Mouse (Mus musculus) ES-CJ7 (cell line): ENCODE measurements around the gene Exosc10.

Experiments
- DNase-seq: peaks from one replicate; pipeline ENCODE4 v3.0.0; 2011; ENCODE audit warnings: low read depth, low spot score

Exosc10 gene

DNA sequence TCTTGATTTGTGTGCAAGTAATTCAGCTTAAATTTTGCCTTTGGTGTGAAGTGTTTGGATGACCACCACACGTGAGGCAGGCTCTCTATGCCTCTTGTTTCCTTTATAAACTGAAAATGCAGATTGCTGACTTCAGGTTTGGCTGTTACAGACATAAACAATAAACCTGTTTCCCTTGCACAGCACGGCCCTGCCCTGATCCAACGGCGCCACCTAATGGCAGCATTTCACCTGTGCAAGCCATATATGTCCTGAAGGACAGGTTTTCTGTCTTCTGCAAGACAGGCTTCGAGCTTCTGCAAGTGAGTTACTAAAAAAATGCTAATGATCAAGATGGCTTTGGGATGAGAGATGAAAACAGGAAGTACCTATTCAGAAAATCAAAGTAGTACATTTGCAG, 49.5 kb downstream of the Exosc10 start:
- peak; percentile 75 for DNase-seq

DNA sequence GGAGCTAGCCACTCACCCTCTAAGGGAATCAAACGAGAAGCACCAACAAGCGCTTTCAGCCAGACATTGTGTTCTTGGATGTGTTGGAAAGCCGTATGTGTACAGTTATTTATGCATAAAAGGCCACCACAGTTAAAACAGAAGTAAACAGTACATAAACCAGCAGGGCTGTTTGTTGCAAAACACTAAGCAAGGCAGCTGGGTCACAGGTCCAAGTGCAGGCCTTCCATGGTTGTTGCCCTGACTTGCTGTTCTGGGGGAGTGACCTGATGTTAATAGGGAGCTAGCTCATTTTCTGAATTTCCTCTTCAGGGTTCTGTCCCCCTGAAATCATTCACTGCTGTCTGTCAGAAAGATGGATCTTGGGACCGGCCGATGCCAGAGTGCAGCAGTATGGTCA, 51.6 kb downstream of the Exosc10 start:
- DNase-seq = no peak

DNA sequence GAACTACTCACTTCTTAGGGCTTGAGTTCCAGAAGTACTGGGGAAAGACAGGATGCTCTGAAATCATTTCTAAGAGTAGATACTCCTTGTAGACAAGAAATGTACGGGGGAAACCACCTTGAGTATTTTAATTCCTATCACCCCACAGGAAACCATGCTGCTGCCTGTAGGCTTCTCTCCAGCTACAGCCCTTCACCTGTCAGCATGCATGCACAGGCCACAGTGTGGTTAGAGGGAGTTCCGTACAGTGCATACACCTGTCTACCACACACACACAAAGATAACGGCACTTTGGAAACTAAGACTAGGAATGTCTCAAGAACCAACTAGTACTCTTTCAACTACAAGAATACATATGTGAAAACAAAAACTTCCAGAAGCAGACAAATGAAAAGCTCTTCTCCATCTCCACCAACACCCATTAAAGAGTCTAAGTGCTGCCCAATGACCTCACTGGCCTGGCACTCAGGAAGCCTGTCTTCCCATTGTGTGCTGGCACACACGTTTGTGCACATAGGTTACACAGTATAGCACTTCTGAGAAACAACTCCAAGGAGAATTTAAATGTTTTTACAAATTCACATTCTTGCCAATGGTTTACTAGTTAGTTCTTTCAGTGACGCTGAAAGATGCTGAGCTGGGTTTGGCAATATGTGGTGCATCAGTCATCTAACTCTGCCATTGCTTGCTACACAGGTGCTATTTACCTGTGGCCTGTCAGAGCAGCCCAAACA, 52.6 kb downstream of the Exosc10 start:
- no peak for DNase-seq

DNA sequence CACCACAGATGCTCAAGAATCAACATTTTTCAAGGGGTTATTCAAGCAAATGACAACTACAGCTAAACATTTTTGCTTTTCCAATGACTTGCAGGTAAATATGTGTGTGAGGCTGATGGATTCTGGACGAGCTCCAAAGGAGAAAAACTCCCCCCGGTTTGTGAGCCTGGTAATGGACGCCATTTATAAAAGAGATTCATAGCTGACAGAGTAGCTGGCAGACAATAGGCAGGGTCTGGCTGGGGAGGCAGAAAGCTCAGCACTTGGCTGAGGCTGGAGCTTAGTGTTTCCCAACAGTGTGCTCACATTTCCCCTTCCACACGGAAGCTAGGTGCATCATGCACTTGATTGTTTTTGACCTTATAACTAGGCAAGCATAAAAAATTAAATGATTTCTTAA, 54.3 kb downstream of the Exosc10 start:
- DNase-seq = no peak

DNA sequence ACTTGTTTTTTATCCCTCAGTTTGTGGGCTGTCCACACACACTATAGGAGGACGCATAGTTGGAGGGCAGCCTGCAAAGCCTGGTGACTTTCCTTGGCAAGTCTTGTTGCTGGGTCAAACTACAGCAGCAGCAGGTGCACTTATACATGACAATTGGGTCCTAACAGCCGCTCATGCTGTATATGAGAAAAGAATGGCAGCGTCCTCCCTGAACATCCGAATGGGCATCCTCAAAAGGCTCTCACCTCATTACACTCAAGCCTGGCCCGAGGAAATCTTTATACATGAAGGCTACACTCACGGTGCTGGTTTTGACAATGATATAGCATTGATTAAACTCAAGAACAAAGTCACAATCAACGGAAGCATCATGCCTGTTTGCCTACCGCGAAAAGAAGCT, 55.5 kb downstream of the Exosc10 start:
- DNase-seq = no peak

DNA sequence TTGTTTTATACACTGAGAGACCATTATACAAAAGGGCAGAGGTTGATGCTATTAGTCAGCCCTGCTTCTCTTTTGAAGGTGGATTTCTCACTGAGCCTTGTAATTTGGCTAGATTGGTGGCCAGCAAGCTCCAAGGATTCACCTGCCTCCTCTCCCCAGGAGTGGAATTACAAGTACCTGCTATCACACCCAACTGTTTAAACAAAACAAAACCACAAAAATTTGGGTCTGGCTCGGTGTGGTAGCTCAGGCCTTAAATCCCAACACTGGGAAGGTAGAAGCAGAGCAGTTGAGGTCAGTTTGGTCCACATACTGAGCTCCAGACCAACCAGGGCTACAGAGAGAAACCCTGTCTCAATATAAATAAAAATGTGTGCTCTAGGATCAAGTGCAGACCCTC, 61.6 kb downstream of the Exosc10 start:
- DNase-seq = no peak

DNA sequence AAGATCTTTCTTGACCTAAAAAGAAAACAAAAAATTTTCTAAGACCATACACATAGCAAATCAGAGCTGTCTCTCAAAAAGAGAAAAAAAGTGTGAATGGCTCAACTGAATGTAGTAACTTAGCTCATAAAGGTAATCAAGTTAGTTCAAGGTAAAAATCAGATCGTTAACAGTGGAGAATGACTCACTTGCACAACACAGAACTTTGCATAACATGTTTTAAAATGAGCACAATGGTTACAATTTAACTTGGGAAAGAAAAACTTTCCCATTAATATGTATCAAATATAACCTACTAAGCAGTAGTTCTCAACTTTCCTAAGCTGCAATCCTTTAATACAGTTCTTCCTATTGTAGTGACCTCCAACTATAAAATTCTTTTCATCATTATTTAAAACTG, 62.5 kb downstream of the Exosc10 start:
- DNase-seq = no peak

DNA sequence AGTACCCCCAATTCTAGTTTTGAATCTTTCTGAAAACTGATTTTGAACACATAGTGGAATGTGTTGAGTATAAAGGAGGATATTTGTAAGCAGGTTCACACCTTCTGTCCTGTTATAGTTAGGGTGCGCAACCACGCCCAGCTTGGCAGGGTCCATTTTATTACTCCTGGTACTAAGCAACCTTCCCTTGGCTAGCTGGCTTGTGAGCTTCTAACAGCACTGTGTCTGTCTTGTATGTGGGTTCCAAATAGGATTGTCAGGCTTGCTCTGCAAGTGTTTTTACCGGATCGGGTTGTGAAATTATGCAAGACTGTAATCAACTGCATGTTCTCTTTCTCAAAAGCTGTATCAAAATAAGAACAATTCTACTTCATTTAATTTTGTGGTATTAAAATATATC, 64.3 kb downstream of the Exosc10 start:
- no peak for DNase-seq

DNA sequence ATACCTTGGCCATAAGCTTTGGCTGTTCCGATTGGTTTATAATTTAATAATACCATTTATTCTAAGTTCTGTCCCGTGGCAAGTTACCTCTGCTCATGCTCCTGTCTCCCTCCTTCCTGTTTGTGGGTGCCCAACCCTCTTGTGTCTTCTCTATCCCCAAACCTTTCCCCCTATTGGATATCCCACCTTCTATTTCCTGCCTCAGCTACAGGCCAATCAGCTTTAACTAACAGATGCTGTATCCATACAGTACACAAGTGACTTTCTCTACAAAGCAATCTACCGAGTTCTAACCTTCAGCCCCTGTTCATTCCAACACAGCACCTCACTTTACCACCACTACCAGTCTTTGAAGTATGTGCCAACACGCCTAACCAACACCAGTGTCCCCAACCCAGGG, 65.4 kb downstream of the Exosc10 start:
- DNase-seq = no peak

DNA sequence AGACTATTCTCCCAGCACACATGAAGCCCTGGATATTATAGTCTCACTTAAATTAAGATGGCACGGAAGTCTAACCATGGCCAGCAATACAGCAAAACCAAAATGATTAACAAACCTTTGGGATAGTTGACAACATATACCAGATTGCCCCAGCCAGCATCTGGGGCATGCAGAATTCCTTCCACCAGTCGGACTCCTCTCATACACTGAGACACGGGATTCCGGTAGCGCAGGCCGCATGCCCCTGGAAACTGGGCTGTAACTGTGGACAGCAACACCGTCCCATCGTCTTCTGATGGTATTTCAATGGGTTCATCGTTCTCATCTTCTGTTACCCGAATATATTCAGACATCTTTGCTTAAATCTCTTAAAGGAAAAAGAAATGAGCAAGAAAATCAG, 66.8 kb downstream of the Exosc10 start:
- no peak for DNase-seq

DNA sequence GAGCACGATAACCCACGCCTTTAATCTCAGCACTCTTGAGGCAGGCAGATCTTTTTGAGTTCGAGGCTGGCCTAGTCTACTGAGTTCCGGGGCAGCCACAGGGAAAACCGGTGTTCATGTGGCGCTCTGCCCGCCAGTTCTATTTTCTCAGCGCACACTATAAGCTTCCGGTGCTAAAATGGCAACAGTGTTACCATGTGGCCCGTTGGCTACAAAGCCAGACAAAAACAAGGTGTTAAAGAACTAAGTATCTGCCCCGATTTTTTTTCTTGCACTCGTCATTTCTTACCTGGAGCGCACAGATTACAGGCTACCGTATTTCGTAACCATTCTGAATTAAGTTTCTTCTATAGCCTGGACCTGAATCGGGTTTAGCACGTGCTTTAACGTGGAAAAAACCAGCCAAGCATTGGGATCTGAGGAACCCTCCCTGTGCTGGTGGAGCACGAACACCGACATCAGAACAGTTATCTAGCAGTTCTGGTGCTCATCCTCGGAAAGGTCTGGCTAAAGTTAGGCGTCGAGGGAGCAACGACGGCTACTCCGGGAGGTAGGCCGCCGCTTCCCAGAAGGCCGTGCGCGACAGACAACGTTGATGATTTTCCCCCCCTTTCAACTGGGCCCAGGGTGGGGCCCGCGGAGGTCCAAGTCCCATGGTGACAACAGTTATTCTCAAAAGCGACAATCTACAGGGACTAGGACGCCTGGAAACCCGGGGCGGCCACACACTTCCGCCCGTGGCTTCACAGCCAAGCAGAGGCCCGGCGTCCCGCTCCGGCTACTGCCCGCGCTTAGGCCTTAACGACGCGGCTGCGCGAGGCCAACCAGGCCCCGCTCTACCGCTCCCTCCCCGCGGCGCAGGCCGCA, 67.8 kb downstream of the Exosc10 start:
- DNase-seq = peak; percentile 72

DNA sequence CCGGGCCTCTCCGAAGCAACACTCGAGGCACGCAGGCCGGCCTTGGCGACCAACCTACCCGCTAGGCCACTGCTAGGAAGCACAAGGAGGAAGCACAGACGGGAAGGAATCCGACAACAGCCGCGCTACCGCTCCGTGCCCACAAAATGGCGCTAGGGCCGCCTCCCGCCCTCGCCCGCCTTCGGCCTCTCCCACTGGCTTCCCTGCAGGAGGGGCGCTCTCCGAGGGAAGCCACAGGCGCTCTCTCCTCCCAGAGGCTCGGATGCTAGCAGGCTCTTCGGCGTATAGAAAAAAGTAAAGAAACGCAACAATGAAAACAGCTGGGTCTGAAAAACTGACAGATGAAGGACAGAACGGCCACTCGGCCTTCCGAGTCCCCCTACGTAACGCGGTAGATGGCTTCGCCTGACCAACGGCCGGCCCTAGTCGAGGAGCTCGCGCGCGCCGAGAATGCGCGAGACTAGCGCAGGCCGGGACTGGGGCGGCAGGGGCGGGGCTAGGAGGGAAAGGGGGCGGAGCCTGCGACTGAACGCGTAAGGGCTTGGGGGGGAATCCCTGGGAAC, 68.5 kb downstream of the Exosc10 start, which contains the start of gene Tardbp:
Gene Tardbp (minus strand): TSS at position 397 of the 563 bp plus-strand sequence.
- peak; percentile 96 for DNase-seq

DNA sequence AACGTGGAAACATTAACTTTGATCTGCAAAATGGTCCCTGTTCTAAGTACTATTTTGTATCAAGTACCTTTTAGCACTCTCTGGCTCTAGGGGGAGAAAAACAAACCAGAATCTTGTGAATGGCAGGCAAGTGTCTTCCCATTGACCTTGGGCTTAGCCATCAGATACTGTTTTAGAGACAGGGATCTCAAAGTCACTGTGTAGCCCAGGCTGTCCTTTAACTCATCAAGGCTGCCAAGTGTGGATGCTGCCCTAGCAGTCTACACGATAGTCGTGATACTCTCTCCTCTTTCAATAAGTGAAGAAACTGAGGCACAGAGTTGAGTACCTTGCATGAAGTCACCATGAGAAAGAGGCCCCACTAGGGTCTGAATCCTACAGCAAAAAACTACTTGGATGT, 69.0 kb downstream of the Exosc10 start:
- no peak for DNase-seq
